Mouse (Mus musculus): ENCODE results near the gene Gpm6b. TPM values are rescaled to one million over a fixed set of nuclear protein-coding genes. Genes with fewer than 3 reads are reported as not detected.

Gpm6b gene
- 307 and 403 TPM in 2 replicates for polyA plus RNA-seq (2012; ENCODE audit: insufficient read depth, insufficient read length, low replicate concordance, missing spikeins)

- H3K4me1 ChIP-seq (ENCODE audit: control insufficient read depth, insufficient read depth, low read length): no peaks in the 10 kb centered on the region; the same call in 1 of the 2 replicates
- WGBS: 17% methylated on average over 56 of the region's 63 CpGs
These were observed at the start of gene Gpm6b for GRCm38 (mm10) chrX:166238831-166239460. Gene Gpm6b (plus strand): TSS chrX:166238911.

GRCm38 (mm10) chrX:166196327-166196726 is 42.4 kb upstream of the Gpm6b start:
- Histone ChIP-seq H3K27ac (ENCODE audit: insufficient read depth, low read depth, low read length) (no peak overlapping the region), H3K4me3 (ENCODE audit: insufficient read depth, low read depth, low read length) (no peak overlapping the region), H3K4me1 (ENCODE audit: control insufficient read depth, insufficient read depth, low read length) (no peaks in the 10 kb centered on the region)
- TF ChIP-seq POLR2A (IDR thresholded peaks at IDR 0.05; ENCODE audit: insufficient read depth, low read depth, low read length) (no peak), CTCF (IDR thresholded peaks at IDR 0.05; ENCODE audit: insufficient read depth, low read depth, low read length) (no peak)

More at GRCm38 (mm10) chrX:166238831-166239460, at the start of gene Gpm6b:
- H3K27ac ChIP-seq (ENCODE audit: insufficient read depth, low read depth, low read length): 0 out of 2 replicates have a peak within 1 kb of the TSS, but pooled peaks have one; percentile 40
- TF ChIP-seq POLR2A (IDR thresholded peaks at IDR 0.05; ENCODE audit: insufficient read depth, low read depth, low read length) (no peak), CTCF (IDR thresholded peaks at IDR 0.05; ENCODE audit: insufficient read depth, low read depth, low read length) (no peak)
- peak within 1 kb of the TSS; percentile 82 for H3K4me3 ChIP-seq (ENCODE audit: insufficient read depth, low read depth, low read length)

- 86% methylated on average over 2 of the region's 2 CpGs for WGBS
- no peaks in the 10 kb centered on the region for H3K4me1 ChIP-seq (ENCODE audit: control insufficient read depth, insufficient read depth, low read length)
- no peak overlapping the region for H3K27ac ChIP-seq (ENCODE audit: insufficient read depth, low read depth, low read length)
- H3K4me3 ChIP-seq (ENCODE audit: insufficient read depth, low read depth, low read length): no peak overlapping the region
- no peak for TF ChIP-seq CTCF (IDR thresholded peaks at IDR 0.05; ENCODE audit: insufficient read depth, low read depth, low read length)
- no peak for TF ChIP-seq POLR2A (IDR thresholded peaks at IDR 0.05; ENCODE audit: insufficient read depth, low read depth, low read length)
These were observed 40.4 kb upstream of the Gpm6b start for GRCm38 (mm10) chrX:166198266-166198665.

- H3K4me1 ChIP-seq (ENCODE audit: control insufficient read depth, insufficient read depth, low read length): no peaks in the 10 kb centered on the region
- TF ChIP-seq POLR2A (IDR thresholded peaks at IDR 0.05; ENCODE audit: insufficient read depth, low read depth, low read length): no peak
- no peak for TF ChIP-seq CTCF (IDR thresholded peaks at IDR 0.05; ENCODE audit: insufficient read depth, low read depth, low read length)
- no peak overlapping the region for H3K4me3 ChIP-seq (ENCODE audit: insufficient read depth, low read depth, low read length)
- no peak overlapping the region for H3K27ac ChIP-seq (ENCODE audit: insufficient read depth, low read depth, low read length)
These were observed 38.9 kb upstream of the Gpm6b start for GRCm38 (mm10) chrX:166199812-166200211.

- TF ChIP-seq CTCF (IDR thresholded peaks at IDR 0.05; ENCODE audit: insufficient read depth, low read depth, low read length) (no peak), POLR2A (IDR thresholded peaks at IDR 0.05; ENCODE audit: insufficient read depth, low read depth, low read length) (no peak)
- no peak overlapping the region for H3K27ac ChIP-seq (ENCODE audit: insufficient read depth, low read depth, low read length)
These were observed 24.1 kb upstream of the Gpm6b start for GRCm38 (mm10) chrX:166214576-166214975.

GRCm38 (mm10) chrX:166216248-166216647 is 22.5 kb upstream of the Gpm6b start:
- TF ChIP-seq CTCF (IDR thresholded peaks at IDR 0.05; ENCODE audit: insufficient read depth, low read depth, low read length) (no peak), POLR2A (IDR thresholded peaks at IDR 0.05; ENCODE audit: insufficient read depth, low read depth, low read length) (no peak)
- Histone ChIP-seq H3K4me3 (ENCODE audit: insufficient read depth, low read depth, low read length) (no peak overlapping the region), H3K27ac (ENCODE audit: insufficient read depth, low read depth, low read length) (no peak overlapping the region), H3K4me1 (ENCODE audit: control insufficient read depth, insufficient read depth, low read length) (no peaks in the 10 kb centered on the region)
- 63% methylated on average over 6 of the region's 6 CpGs for WGBS

More at GRCm38 (mm10) chrX:166214576-166214975, 24.1 kb upstream of the Gpm6b start:
- 63% methylated on average over 2 of the region's 2 CpGs for WGBS
- H3K4me1 ChIP-seq (ENCODE audit: control insufficient read depth, insufficient read depth, low read length): no peaks in the 10 kb centered on the region
- H3K4me3 ChIP-seq (ENCODE audit: insufficient read depth, low read depth, low read length): no peak overlapping the region

GRCm38 (mm10) chrX:166216720-166217119 is 22.0 kb upstream of the Gpm6b start:
- no peak overlapping the region for H3K4me3 ChIP-seq (ENCODE audit: insufficient read depth, low read depth, low read length)
- TF ChIP-seq POLR2A (IDR thresholded peaks at IDR 0.05; ENCODE audit: insufficient read depth, low read depth, low read length): no peak
- no peak for TF ChIP-seq CTCF (IDR thresholded peaks at IDR 0.05; ENCODE audit: insufficient read depth, low read depth, low read length)
- H3K27ac ChIP-seq (ENCODE audit: insufficient read depth, low read depth, low read length): no peak overlapping the region
- no peaks in the 10 kb centered on the region for H3K4me1 ChIP-seq (ENCODE audit: control insufficient read depth, insufficient read depth, low read length)
- WGBS: 88% methylated on average over 8 of the region's 8 CpGs

GRCm38 (mm10) chrX:166219331-166219730 is 19.4 kb upstream of the Gpm6b start:
- TF ChIP-seq CTCF (IDR thresholded peaks at IDR 0.05; ENCODE audit: insufficient read depth, low read depth, low read length): no peak
- TF ChIP-seq POLR2A (IDR thresholded peaks at IDR 0.05; ENCODE audit: insufficient read depth, low read depth, low read length): no peak
- WGBS: 74% methylated on average over 5 of the region's 5 CpGs
- no peak overlapping the region for H3K27ac ChIP-seq (ENCODE audit: insufficient read depth, low read depth, low read length)
- no peak overlapping the region for H3K4me3 ChIP-seq (ENCODE audit: insufficient read depth, low read depth, low read length)
- no peaks in the 10 kb centered on the region for H3K4me1 ChIP-seq (ENCODE audit: control insufficient read depth, insufficient read depth, low read length)

GRCm38 (mm10) chrX:166226856-166227255 is 11.9 kb upstream of the Gpm6b start:
- TF ChIP-seq POLR2A (IDR thresholded peaks at IDR 0.05; ENCODE audit: insufficient read depth, low read depth, low read length) (no peak), CTCF (IDR thresholded peaks at IDR 0.05; ENCODE audit: insufficient read depth, low read depth, low read length) (no peak)
- no peak overlapping the region for H3K4me3 ChIP-seq (ENCODE audit: insufficient read depth, low read depth, low read length)
- H3K27ac ChIP-seq (ENCODE audit: insufficient read depth, low read depth, low read length): no peak overlapping the region
- peaks cover 2% of the 10 kb centered on the region; the same call in 1 of the 2 replicates for H3K4me1 ChIP-seq (ENCODE audit: control insufficient read depth, insufficient read depth, low read length)
- 47% methylated on average over 5 of the region's 5 CpGs for WGBS

Measured in olfactory bulb, adult 2 months (tissue).